Mouse (Mus musculus): ENCODE measurements around the gene Rtl8a. TPM values are rescaled to one million over a fixed set of nuclear protein-coding genes. Genes with fewer than 3 reads are reported as not detected.
"Not testable (repeated sequence)": the region's sequence is repeated elsewhere in the genome, so short reads cannot be mapped to it uniquely, and the experiment has no call there.

Rtl8a gene
- total and polyA plus RNA-seq, 3 experiments, result 142 to 226 (median 143) TPM

- H3K4me3 ChIP-seq, result no peak overlapping the region
- no peaks in the 10 kb centered on the region for H3K36me3 ChIP-seq (ENCODE audit: control insufficient read depth, insufficient read depth, low read length)
- H3K9ac ChIP-seq (ENCODE audit: low read depth, low read length), result no peak overlapping the region
- H3K27ac ChIP-seq, result peak overlapping the region; percentile 48
- intact Hi-C loops (cut with DNase I), result loop anchor here (5.0 kb wide), 1 partner anchor 62 kb away; the partner anchor contains the start of gene Rtl8b
- no peaks in the 10 kb centered on the region; the same call in 1 of the 2 replicates for H3K4me1 ChIP-seq (ENCODE audit: control insufficient read depth, insufficient read depth, low read length)
- TF ChIP-seq CTCF (IDR thresholded peaks at IDR 0.05) (peak; percentile 77), POLR2A (IDR thresholded peaks at IDR 0.05; ENCODE audit: insufficient read depth, low read depth, low read length) (no peak), EP300 (IDR thresholded peaks at IDR 0.05; ENCODE audit: insufficient read depth, low read depth, low read length) (no peak)
- no peaks in the 10 kb centered on the region for H3K27me3 ChIP-seq (ENCODE audit: control insufficient read depth, insufficient read depth, low read length)
- WGBS, result 0% methylated on average over 3 of the region's 3 CpGs
- no peaks in the 10 kb centered on the region for H3K79me2 ChIP-seq (replicated peaks; ENCODE audit: control insufficient read depth, insufficient read depth, low read length)
- DNase-seq, result peak in 1 of 2 experiments; percentile 29
Observed at GRCm38 (mm10) chrX:53610571-53610970, 32.9 kb downstream of the Rtl8a start.

- peak within 1 kb of the TSS; percentile 64 for H3K9ac ChIP-seq (ENCODE audit: low read depth, low read length)
- H3K27me3 ChIP-seq (ENCODE audit: control insufficient read depth, insufficient read depth, low read length); intact Hi-C loops (cut with DNase I); H3K4me1 ChIP-seq (ENCODE audit: control insufficient read depth, insufficient read depth, low read length); DNase-seq; H3K36me3 ChIP-seq (ENCODE audit: control insufficient read depth, insufficient read depth, low read length); H3K79me2 ChIP-seq (replicated peaks; ENCODE audit: control insufficient read depth, insufficient read depth, low read length): not testable (repeated sequence)
- H3K27ac ChIP-seq, result peak within 1 kb of the TSS; percentile 81
- peak within 1 kb of the TSS; percentile 54 for H3K4me3 ChIP-seq
- 67% methylated on average over 3 of the region's 4 CpGs for WGBS
Observed at GRCm38 (mm10) chrX:53608879-53609278, 34.6 kb downstream of the Rtl8a start, which contains the start of gene Gm14597. Gm14597 (minus strand) TSS chrX:53608979.

- no peaks in the 10 kb centered on the region; the same call in 1 of the 2 replicates for H3K4me1 ChIP-seq (ENCODE audit: control insufficient read depth, insufficient read depth, low read length)
- peak in 1 of 2 experiments; percentile 3 for DNase-seq
- peak overlapping the region; percentile 54 for H3K4me3 ChIP-seq
- H3K79me2 ChIP-seq (replicated peaks; ENCODE audit: control insufficient read depth, insufficient read depth, low read length), result no peaks in the 10 kb centered on the region
- 23% methylated on average over 18 of the region's 18 CpGs for WGBS
- intact Hi-C loops (cut with DNase I), result no loop called here
- H3K27ac ChIP-seq, result peak overlapping the region; percentile 81
- H3K36me3 ChIP-seq (ENCODE audit: control insufficient read depth, insufficient read depth, low read length), result no peaks in the 10 kb centered on the region
- H3K9ac ChIP-seq (ENCODE audit: low read depth, low read length), result peak overlapping the region; percentile 64
- H3K27me3 ChIP-seq (ENCODE audit: control insufficient read depth, insufficient read depth, low read length), result no peaks in the 10 kb centered on the region
- TF ChIP-seq POLR2A (IDR thresholded peaks at IDR 0.05; ENCODE audit: insufficient read depth, low read depth, low read length), result no peak
- TF ChIP-seq CTCF (IDR thresholded peaks at IDR 0.05), result no peak
- no peak for TF ChIP-seq EP300 (IDR thresholded peaks at IDR 0.05; ENCODE audit: insufficient read depth, low read depth, low read length)
Observed at GRCm38 (mm10) chrX:53608122-53608813, 35.2 kb downstream of the Rtl8a start.

- H3K4me3 ChIP-seq, result peak within 1 kb of the TSS; percentile 54
- WGBS, result 22% methylated on average over 20 of the region's 20 CpGs
- peak; percentile 66 to 68 for DNase-seq
- H3K9ac ChIP-seq (ENCODE audit: low read depth, low read length), result peak within 1 kb of the TSS; percentile 64
- no peaks in the 10 kb centered on the region for H3K79me2 ChIP-seq (replicated peaks; ENCODE audit: control insufficient read depth, insufficient read depth, low read length)
- no peaks in the 10 kb centered on the region for H3K27me3 ChIP-seq (ENCODE audit: control insufficient read depth, insufficient read depth, low read length)
- H3K4me1 ChIP-seq (ENCODE audit: control insufficient read depth, insufficient read depth, low read length), result no peaks in the 10 kb centered on the region; the same call in 1 of the 2 replicates
- no peaks in the 10 kb centered on the region for H3K36me3 ChIP-seq (ENCODE audit: control insufficient read depth, insufficient read depth, low read length)
- TF ChIP-seq CTCF (IDR thresholded peaks at IDR 0.05) (no peak), EP300 (IDR thresholded peaks at IDR 0.05; ENCODE audit: insufficient read depth, low read depth, low read length) (no peak), POLR2A (IDR thresholded peaks at IDR 0.05; ENCODE audit: insufficient read depth, low read depth, low read length) (peak; percentile 59)
- peak within 1 kb of the TSS; percentile 81 for H3K27ac ChIP-seq
- intact Hi-C loops (cut with DNase I), result no loop called here
Observed at GRCm38 (mm10) chrX:53607242-53608121, 36.0 kb downstream of the Rtl8a start, which contains the start of gene Rtl8c. Rtl8c (plus strand) TSS chrX:53608032.

GRCm38 (mm10) chrX:53606176-53606575 lies 37.3 kb downstream of the Rtl8a start:
- DNase-seq; H3K27me3 ChIP-seq (ENCODE audit: control insufficient read depth, insufficient read depth, low read length); H3K4me1 ChIP-seq (ENCODE audit: control insufficient read depth, insufficient read depth, low read length); H3K79me2 ChIP-seq (replicated peaks; ENCODE audit: control insufficient read depth, insufficient read depth, low read length); intact Hi-C loops (cut with DNase I); H3K9ac ChIP-seq (ENCODE audit: low read depth, low read length); H3K4me3 ChIP-seq; H3K36me3 ChIP-seq (ENCODE audit: control insufficient read depth, insufficient read depth, low read length); H3K27ac ChIP-seq: not testable (repeated sequence)
- WGBS, result 22% methylated on average over 1 of the region's 1 CpGs

GRCm38 (mm10) chrX:53599993-53600392 lies 43.5 kb downstream of the Rtl8a start:
- intact Hi-C loops (cut with DNase I); H3K79me2 ChIP-seq (replicated peaks; ENCODE audit: control insufficient read depth, insufficient read depth, low read length); H3K4me1 ChIP-seq (ENCODE audit: control insufficient read depth, insufficient read depth, low read length); H3K27ac ChIP-seq; H3K9ac ChIP-seq (ENCODE audit: low read depth, low read length); H3K36me3 ChIP-seq (ENCODE audit: control insufficient read depth, insufficient read depth, low read length); H3K4me3 ChIP-seq; H3K27me3 ChIP-seq (ENCODE audit: control insufficient read depth, insufficient read depth, low read length): not testable (repeated sequence)
- peak; percentile 15 to 68 for DNase-seq
- peak; percentile 62 for TF ChIP-seq CTCF (IDR thresholded peaks at IDR 0.05)
- WGBS, result 42% methylated on average over 2 of the region's 2 CpGs

Other genes with a start within 250 kb of the Rtl8a start
- not detected for gene Etd, start 208.8 kb downstream of the Rtl8a start, total RNA-seq (2021)
- gene Etd, start 208.8 kb downstream of the Rtl8a start, polyA plus RNA-seq (2012; rRNA removed), result not detected in 2 replicates
- gene Rtl8c, start 35.6 kb downstream of the Rtl8a start, total RNA-seq (2021), result 10 to 100 TPM; 16.5 to 17.2 TPM
- 12.4 and 20.3 TPM in 2 replicates for gene Rtl8c, start 35.6 kb downstream of the Rtl8a start, polyA plus RNA-seq (2012; rRNA removed)
- not detected for gene Gm14597, start 34.7 kb downstream of the Rtl8a start, total RNA-seq (2021)
- gene Gm14597, start 34.7 kb downstream of the Rtl8a start, polyA plus RNA-seq (2012; rRNA removed), result not detected in 2 replicates
- 100 to 1,000 TPM in 1 of 2 experiments, 10 to 100 TPM in 1; 76.8 to 108 TPM for gene Rtl8b, start 26.7 kb upstream of the Rtl8a start, total RNA-seq (2021)
- 188 and 191 TPM in 2 replicates for gene Rtl8b, start 26.7 kb upstream of the Rtl8a start, polyA plus RNA-seq (2012; rRNA removed)
- gene 4930502E18Rik, start 81.1 kb upstream of the Rtl8a start, total RNA-seq (2021), result not detected
- not detected in 2 replicates for gene 4930502E18Rik, start 81.1 kb upstream of the Rtl8a start, polyA plus RNA-seq (2012; rRNA removed)
- gene 1700013H16Rik, start 114.1 kb upstream of the Rtl8a start, total RNA-seq (2021), result not detected
- not detected in 2 replicates for gene 1700013H16Rik, start 114.1 kb upstream of the Rtl8a start, polyA plus RNA-seq (2012; rRNA removed)
- not detected for gene Zfp36l3, start 132.7 kb upstream of the Rtl8a start, total RNA-seq (2021)
- not detected in 2 replicates for gene Zfp36l3, start 132.7 kb upstream of the Rtl8a start, polyA plus RNA-seq (2012; rRNA removed)
- 1 to 10 TPM; 1.3 to 1.4 TPM for gene Xlr, start 154.0 kb upstream of the Rtl8a start, total RNA-seq (2021)
- 0.16 and 0.20 TPM in 2 replicates for gene Xlr, start 154.0 kb upstream of the Rtl8a start, polyA plus RNA-seq (2012; rRNA removed)